Mouse (Mus musculus): ENCODE data around the gene Galns. TPM values are rescaled to one million over a fixed set of nuclear protein-coding genes. Genes with fewer than 3 reads are reported as not detected.
A peak's percentile ranks its signal among the peaks of the same experiment; 100 is the strongest.

Gene Galns
- polyA plus RNA-seq, 1 experiment from 2014 or later: 11.1 TPM

DNA sequence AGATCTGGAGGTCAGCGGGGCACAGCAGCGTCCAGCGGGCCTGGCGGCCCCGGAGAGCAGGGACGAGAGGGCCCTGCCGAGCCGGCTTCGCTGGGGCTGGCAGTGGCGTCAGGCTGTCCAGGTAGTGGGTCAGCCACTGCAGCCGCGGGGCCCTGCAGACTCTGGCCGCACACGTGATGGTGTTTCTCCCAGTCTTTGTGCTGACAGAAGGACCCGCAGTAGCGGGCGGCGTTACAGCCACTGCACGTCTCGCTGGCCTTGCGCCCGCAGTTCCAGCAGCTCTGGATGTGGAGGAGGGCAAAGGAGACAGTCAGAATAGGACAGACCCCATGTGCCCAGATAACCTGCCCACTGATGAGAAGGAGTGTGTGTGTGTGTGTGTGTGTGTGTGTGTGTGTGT lies 19.4 kb upstream of the Galns start:
- WGBS: 45% methylated on average over 22 of the region's 22 CpGs
- peak overlapping the region; percentile 59 for H3K4me2 ChIP-seq

DNA sequence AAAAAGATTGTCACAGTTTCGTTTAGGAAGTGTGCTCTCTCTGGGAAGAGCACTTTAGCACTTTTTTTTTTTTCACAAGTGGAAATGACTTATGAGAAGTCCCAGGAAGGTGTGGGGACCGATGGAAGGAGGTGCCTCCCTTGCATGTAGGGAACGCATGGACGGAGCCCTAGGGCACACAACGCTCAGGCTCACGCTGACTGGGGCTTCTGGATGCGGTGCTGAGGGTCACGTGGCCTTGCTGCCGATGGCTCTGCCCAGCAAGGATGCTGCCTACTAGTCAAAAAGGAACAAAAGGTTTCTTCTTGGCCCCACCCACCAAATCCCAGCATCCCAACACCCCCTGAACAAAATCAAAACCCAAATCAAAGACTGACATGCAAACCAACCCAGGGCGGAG lies 18.1 kb upstream of the Galns start:
- Histone ChIP-seq H3K27ac (replicated peaks) (no peak overlapping the region), H3K9me3 (no peaks in the 10 kb centered on the region), H3K4me3 (no peak overlapping the region), H3K4me2 (no peak overlapping the region), H3K27me3 (replicated peaks) (peaks cover 9% of the 10 kb centered on the region; the same call in 1 of the 2 replicates), H3K4me1 (peaks cover 11% of the 10 kb centered on the region; the same call in 1 of the 2 replicates), H3K9ac (no peak overlapping the region), H3K36me3 (peaks cover 26% of the 10 kb centered on the region)
- 59% methylated on average over 10 of the region's 10 CpGs for WGBS
- ATAC-seq (ENCODE audit: extremely low read depth, insufficient number of reproducible peaks, low FRiP score, low TSS enrichment): no peak

More for the DNA sequence above, 19.4 kb upstream of the Galns start:
- Histone ChIP-seq H3K4me1 (peaks cover 14% of the 10 kb centered on the region), H3K9me3 (no peaks in the 10 kb centered on the region), H3K27ac (replicated peaks) (no peak overlapping the region), H3K4me3 (peak overlapping the region; percentile 36), H3K9ac (peak overlapping the region; percentile 64), H3K36me3 (peaks cover 38% of the 10 kb centered on the region), H3K27me3 (replicated peaks) (peaks cover 9% of the 10 kb centered on the region; the same call in 1 of the 2 replicates)
- ATAC-seq (ENCODE audit: extremely low read depth, insufficient number of reproducible peaks, low FRiP score, low TSS enrichment): no peak

- no peak for ATAC-seq (ENCODE audit: extremely low read depth, insufficient number of reproducible peaks, low FRiP score, low TSS enrichment)
Observed at GRCm38 (mm10) chr8:122626896-122627295, 15.6 kb upstream of the Galns start.

DNA sequence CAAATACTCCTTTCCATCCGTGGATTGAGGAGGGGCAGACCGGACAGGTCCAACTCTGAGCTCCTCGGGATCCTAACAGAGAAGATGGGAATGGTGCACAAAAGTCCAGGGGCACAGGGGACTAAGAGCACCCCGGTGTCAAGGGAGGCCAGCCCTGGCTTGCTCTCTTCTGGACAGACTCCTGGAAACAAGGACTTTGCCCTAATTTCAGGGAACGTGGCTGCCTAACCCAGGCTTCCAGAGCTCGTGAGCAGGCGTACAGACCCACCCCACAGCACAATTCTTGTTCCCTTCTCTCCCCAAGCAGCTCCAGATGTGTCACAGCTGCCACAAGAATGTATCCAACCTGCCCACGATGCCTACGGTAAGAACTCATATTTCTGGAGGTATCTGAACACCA lies 14.5 kb upstream of the Galns start:
- no peak overlapping the region for H3K9ac ChIP-seq
- no peak for ATAC-seq (ENCODE audit: extremely low read depth, insufficient number of reproducible peaks, low FRiP score, low TSS enrichment)
- peaks cover 7% of the 10 kb centered on the region for H3K36me3 ChIP-seq
- peaks cover 13% of the 10 kb centered on the region; the same call in 1 of the 2 replicates for H3K4me1 ChIP-seq
- 77% methylated on average over 9 of the region's 9 CpGs for WGBS
- H3K4me3 ChIP-seq: no peak overlapping the region
- no peak overlapping the region for H3K4me2 ChIP-seq
- peaks cover 9% of the 10 kb centered on the region; the same call in 1 of the 2 replicates for H3K27me3 ChIP-seq (replicated peaks)
- no peak overlapping the region for H3K27ac ChIP-seq (replicated peaks)
- no peaks in the 10 kb centered on the region for H3K9me3 ChIP-seq

More at GRCm38 (mm10) chr8:122626896-122627295, 15.6 kb upstream of the Galns start:
- no peak overlapping the region for H3K27ac ChIP-seq (replicated peaks)
- H3K27me3 ChIP-seq (replicated peaks): peaks cover 9% of the 10 kb centered on the region; the same call in 1 of the 2 replicates
- H3K9me3 ChIP-seq: no peaks in the 10 kb centered on the region
- H3K4me1 ChIP-seq: peaks cover 16% of the 10 kb centered on the region; the same call in 1 of the 2 replicates
- WGBS: 78% methylated on average over 2 of the region's 2 CpGs
- no peak overlapping the region for H3K4me3 ChIP-seq
- H3K9ac ChIP-seq: no peak overlapping the region
- H3K36me3 ChIP-seq: peaks cover 7% of the 10 kb centered on the region
- H3K4me2 ChIP-seq: no peak overlapping the region

- Histone ChIP-seq H3K4me3 (no peak overlapping the region), H3K4me1 (0 out of 2 replicates have a peak, but pooled peaks cover 7% of the 10 kb centered on the region), H3K36me3 (no peaks in the 10 kb centered on the region), H3K27me3 (replicated peaks) (peaks cover 3% of the 10 kb centered on the region; the same call in 1 of the 2 replicates), H3K9me3 (no peaks in the 10 kb centered on the region), H3K9ac (no peak overlapping the region), H3K4me2 (no peak overlapping the region), H3K27ac (replicated peaks) (0 out of 2 replicates have a peak overlapping the region, but pooled peaks have one; percentile 8)
- ATAC-seq (ENCODE audit: extremely low read depth, insufficient number of reproducible peaks, low FRiP score, low TSS enrichment): no peak
- WGBS: 61% methylated on average over 5 of the region's 5 CpGs
Observed at GRCm38 (mm10) chr8:122624653-122625052, 13.4 kb upstream of the Galns start.

DNA sequence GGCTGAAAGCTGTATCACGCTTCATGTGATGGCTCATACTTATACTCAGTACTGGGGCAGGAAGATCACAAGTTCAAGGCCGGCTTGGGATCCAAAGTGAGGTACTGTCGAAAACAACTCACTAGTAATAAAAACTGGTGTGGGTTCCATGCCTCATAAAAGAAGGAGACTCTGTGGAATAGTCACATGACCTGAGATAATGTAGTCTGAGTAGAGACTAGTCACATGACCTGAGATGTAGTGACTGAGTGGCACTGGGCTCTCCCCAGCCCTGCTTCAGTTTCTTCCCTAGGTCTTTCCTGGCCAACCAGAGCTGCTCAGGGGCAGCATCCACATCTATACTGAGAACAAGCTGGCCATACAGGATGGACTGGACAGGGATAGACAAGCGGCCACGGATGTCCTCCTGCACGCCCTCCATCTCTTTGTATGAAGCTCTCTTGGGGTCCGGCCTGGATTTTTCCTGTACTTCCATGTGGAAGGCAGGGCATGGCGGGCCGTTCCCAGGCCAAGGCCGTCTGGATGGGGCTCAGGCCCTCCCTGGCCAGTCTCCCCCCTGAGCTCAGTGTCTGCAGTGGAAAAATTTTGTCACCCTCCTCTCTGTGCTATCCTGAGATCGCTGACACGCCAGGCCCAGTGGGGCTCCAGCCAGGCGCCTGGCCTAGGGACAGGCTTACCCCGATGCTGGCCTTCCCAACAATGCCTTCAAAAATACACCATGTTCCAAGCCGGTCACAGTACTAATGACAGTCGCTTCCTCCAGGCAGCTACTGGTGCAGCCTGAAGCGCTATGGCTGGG lies 12.8 kb upstream of the Galns start:
- H3K4me2 ChIP-seq: no peak overlapping the region
- H3K4me1 ChIP-seq: 0 out of 2 replicates have a peak, but pooled peaks cover 7% of the 10 kb centered on the region
- H3K27me3 ChIP-seq (replicated peaks): no peaks in the 10 kb centered on the region; the same call in 1 of the 2 replicates
- no peak overlapping the region for H3K4me3 ChIP-seq
- H3K27ac ChIP-seq (replicated peaks): 0 out of 2 replicates have a peak overlapping the region, but pooled peaks have one; percentile 8
- 70% methylated on average over 17 of the region's 17 CpGs for WGBS
- no peaks in the 10 kb centered on the region for H3K9me3 ChIP-seq
- no peak overlapping the region for H3K9ac ChIP-seq
- no peaks in the 10 kb centered on the region for H3K36me3 ChIP-seq
- no peak for ATAC-seq (ENCODE audit: extremely low read depth, insufficient number of reproducible peaks, low FRiP score, low TSS enrichment)

- ATAC-seq (ENCODE audit: extremely low read depth, insufficient number of reproducible peaks, low FRiP score, low TSS enrichment): no peak
- Histone ChIP-seq H3K4me2 (no peak within 1 kb of the TSS), H3K4me1 (peaks cover 12% of the 10 kb centered on the region), H3K27ac (replicated peaks) (no peak within 1 kb of the TSS), H3K9me3 (no peaks in the 10 kb centered on the region), H3K4me3 (no peak within 1 kb of the TSS), H3K9ac (no peak within 1 kb of the TSS), H3K27me3 (replicated peaks) (no peaks in the 10 kb centered on the region; the same call in 1 of the 2 replicates), H3K36me3 (no peaks in the 10 kb centered on the region)
- 66% methylated on average over 6 of the region's 6 CpGs for WGBS
Observed at GRCm38 (mm10) chr8:122622727-122623126, 11.5 kb upstream of the Galns start, which contains the start of gene Pabpn1l. Gene Pabpn1l (minus strand): TSS chr8:122622739.

GRCm38 (mm10) chr8:122620446-122620845 lies 9.2 kb upstream of the Galns start:
- Histone ChIP-seq H3K9me3 (no peaks in the 10 kb centered on the region), H3K4me1 (peaks cover 26% of the 10 kb centered on the region), H3K27ac (replicated peaks) (no peak overlapping the region), H3K9ac (no peak overlapping the region), H3K27me3 (replicated peaks) (no peaks in the 10 kb centered on the region; the same call in 1 of the 2 replicates), H3K4me3 (no peak overlapping the region), H3K4me2 (no peak overlapping the region), H3K36me3 (peaks cover 2% of the 10 kb centered on the region)
- ATAC-seq (ENCODE audit: extremely low read depth, insufficient number of reproducible peaks, low FRiP score, low TSS enrichment): no peak
- 30% methylated on average over 5 of the region's 5 CpGs for WGBS

DNA sequence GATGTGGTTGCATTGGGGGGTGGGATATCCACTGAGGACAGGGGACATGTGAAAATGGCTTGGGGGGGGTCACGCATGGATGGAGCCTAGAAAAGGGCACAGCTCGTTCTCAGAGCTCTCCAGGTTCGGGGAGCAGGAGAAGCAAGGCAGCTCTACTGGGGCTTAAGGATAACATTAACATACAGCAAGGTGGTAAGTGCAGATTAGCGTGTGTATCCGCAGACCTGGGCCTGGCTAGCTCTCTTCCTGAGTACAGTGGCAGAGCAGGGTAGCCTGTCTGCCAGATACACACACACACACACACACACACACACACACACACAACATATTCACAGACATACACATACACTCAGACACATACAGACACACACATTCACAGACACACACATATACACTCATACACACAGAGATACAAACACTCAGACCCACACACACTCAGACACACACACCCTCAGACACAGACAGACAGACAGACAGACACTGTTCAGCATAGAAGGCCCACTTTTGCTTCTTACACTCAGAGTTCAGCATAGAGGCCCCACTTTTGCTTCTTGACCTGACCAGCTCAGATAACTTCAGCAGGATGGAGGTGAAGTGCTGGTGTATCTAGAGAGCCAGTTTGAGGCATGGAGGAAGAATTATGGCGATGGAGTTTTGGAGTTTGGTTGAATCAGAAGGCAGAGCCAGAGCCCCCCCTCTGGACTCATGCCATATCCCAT lies 7.6 kb upstream of the Galns start:
- no peak overlapping the region for H3K4me3 ChIP-seq
- ATAC-seq (ENCODE audit: extremely low read depth, insufficient number of reproducible peaks, low FRiP score, low TSS enrichment): no peak
- H3K36me3 ChIP-seq: peaks cover 18% of the 10 kb centered on the region
- H3K27ac ChIP-seq (replicated peaks): no peak overlapping the region
- H3K4me1 ChIP-seq: peaks cover 19% of the 10 kb centered on the region
- no peak overlapping the region for H3K9ac ChIP-seq
- no peak overlapping the region for H3K4me2 ChIP-seq
- H3K27me3 ChIP-seq (replicated peaks): no peaks in the 10 kb centered on the region; the same call in 1 of the 2 replicates
- no peaks in the 10 kb centered on the region for H3K9me3 ChIP-seq
- 67% methylated on average over 6 of the region's 6 CpGs for WGBS

GRCm38 (mm10) chr8:122617947-122618546 lies 6.8 kb upstream of the Galns start:
- 33% methylated on average over 5 of the region's 7 CpGs for WGBS

More at GRCm38 (mm10) chr8:122617947-122618546, 6.8 kb upstream of the Galns start:
- no peak overlapping the region for H3K9ac ChIP-seq
- H3K27ac ChIP-seq (replicated peaks): no peak overlapping the region
- H3K4me1 ChIP-seq: peaks cover 19% of the 10 kb centered on the region
- H3K27me3 ChIP-seq (replicated peaks): no peaks in the 10 kb centered on the region; the same call in 1 of the 2 replicates
- peaks cover 24% of the 10 kb centered on the region for H3K36me3 ChIP-seq
- H3K4me3 ChIP-seq: no peak overlapping the region
- no peak for ATAC-seq (ENCODE audit: extremely low read depth, insufficient number of reproducible peaks, low FRiP score, low TSS enrichment)
- no peak overlapping the region for H3K4me2 ChIP-seq
- H3K9me3 ChIP-seq: no peaks in the 10 kb centered on the region
